Mouse (Mus musculus): ENCODE results near the gene Sgf29.

Gene Sgf29

GRCm38 (mm10) chr7:126708175-126708952 is 59.3 kb downstream of the Sgf29 start:
- DNase-seq = no peak

GRCm38 (mm10) chr7:126710266-126710665 is 61.2 kb downstream of the Sgf29 start:
- DNase-seq = no peak

GRCm38 (mm10) chr7:126711910-126712309 is 62.8 kb downstream of the Sgf29 start:
- DNase-seq = no peak

- DNase-seq = no peak
These were observed 66.6 kb downstream of the Sgf29 start for GRCm38 (mm10) chr7:126715679-126716078.

- DNase-seq = no peak
These were observed 68.5 kb downstream of the Sgf29 start for GRCm38 (mm10) chr7:126717566-126717965.

- no peak for DNase-seq
These were observed 69.8 kb downstream of the Sgf29 start for GRCm38 (mm10) chr7:126718787-126719337.

- no peak for DNase-seq
These were observed 72.5 kb downstream of the Sgf29 start for GRCm38 (mm10) chr7:126721635-126722034.
